In the genomic region with DNA sequence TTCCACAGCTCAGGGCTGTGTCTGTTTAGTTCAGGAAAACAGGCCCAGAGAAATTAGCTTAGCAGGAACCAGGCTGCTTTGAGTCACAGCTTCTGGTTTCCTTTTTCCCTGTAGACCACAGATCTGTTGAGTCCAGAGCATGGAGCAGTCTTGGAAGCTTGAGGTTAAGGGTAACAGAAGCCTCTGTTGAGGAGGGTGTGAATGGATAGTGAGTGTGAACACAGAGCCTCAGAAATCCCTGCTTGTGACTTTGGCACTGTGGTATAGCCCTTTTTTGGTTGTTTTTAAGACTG, we compare ENCODE assay signal across 9 mouse cellular contexts. TPM values are rescaled to one million over a fixed set of nuclear protein-coding genes. Genes with fewer than 3 reads are reported as not detected.
DNase-seq lines count a peak whose midpoint lies in the region; ATAC-seq and TF ChIP-seq lines count a peak whose summit lies in the region.
"Had no signal": no experiment of that assay in that cellular context is flagged by ENCODE, and none has a peak within 500 bp of the region (broad histone marks: within the 10 kb centered on the region; RNA-seq: fewer than 3 reads in every experiment).

No protein-coding gene starts in this region.

- H3K4me3 ChIP-seq in hindbrain, embryonic 10.5 days = peak overlapping the region; percentile 55; the same call in 1 of the 2 replicates
- no peak overlapping the region for H3K4me3 ChIP-seq in hindbrain, embryonic 13.5 days
- H3K4me3 ChIP-seq in MEL (ENCODE audit: control insufficient read depth in 1 of 2, insufficient read depth in 1 of 2, low read depth in 2 of 2, low read length in 2 of 2) = peak overlapping the region; percentile 91 to 99
- no peak overlapping the region for H3K4me3 ChIP-seq in limb, embryonic 12.5 days (replicated peaks)

- no peak overlapping the region for H3K27ac ChIP-seq in hindbrain, embryonic 10.5 days
- no peak overlapping the region for H3K27ac ChIP-seq in hindbrain, embryonic 13.5 days
- no peak overlapping the region for H3K27ac ChIP-seq in MEL (ENCODE audit: control insufficient read depth, low read depth, low read length)
- H3K27ac ChIP-seq in limb, embryonic 12.5 days = no peak overlapping the region

- no peaks in the 10 kb centered on the region for H3K36me3 ChIP-seq in hindbrain, embryonic 10.5 days
- no peaks in the 10 kb centered on the region for H3K36me3 ChIP-seq in hindbrain, embryonic 13.5 days
- peaks cover 3 to 28% of the 10 kb centered on the region in 2 experiments for H3K36me3 ChIP-seq in MEL (ENCODE audit: control insufficient read depth in 1 of 2, insufficient read depth in 2 of 2, low read length in 2 of 2)
- H3K36me3 ChIP-seq in limb, embryonic 12.5 days = no peaks in the 10 kb centered on the region

- ATAC-seq in hindbrain, embryonic 13.5 days (ENCODE audit: low FRiP score) = no peak
- ATAC-seq in limb, embryonic 12.5 days (ENCODE audit: insufficient number of reproducible peaks, insufficient read depth, low FRiP score, low TSS enrichment, low read depth) = no peak

- TF ChIP-seq RAD21 in MEL (IDR thresholded peaks at IDR 0.05; ENCODE audit: low read depth, low read length) = no peak

- H3K9me3 ChIP-seq in hindbrain, embryonic 10.5 days = no peaks in the 10 kb centered on the region
- no peaks in the 10 kb centered on the region for H3K9me3 ChIP-seq in hindbrain, embryonic 13.5 days
- H3K9me3 ChIP-seq in MEL (replicated peaks; ENCODE audit: insufficient read depth, low read length) = no peaks in the 10 kb centered on the region
- H3K9me3 ChIP-seq in limb, embryonic 12.5 days = no peaks in the 10 kb centered on the region

- peaks cover 27% of the 10 kb centered on the region for H3K4me1 ChIP-seq in hindbrain, embryonic 10.5 days (replicated peaks)
- peaks cover 7% of the 10 kb centered on the region; the same call in 1 of the 2 replicates for H3K4me1 ChIP-seq in hindbrain, embryonic 13.5 days (replicated peaks)
- peaks cover 16 to 38% of the 10 kb centered on the region in 2 experiments for H3K4me1 ChIP-seq in MEL (ENCODE audit: control insufficient read depth in 1 of 2, insufficient read depth in 2 of 2, low read length in 2 of 2)
- H3K4me1 ChIP-seq in limb, embryonic 12.5 days (replicated peaks) = 0 out of 2 replicates have a peak, but pooled peaks cover 3% of the 10 kb centered on the region

- H3K27me3 ChIP-seq in hindbrain, embryonic 10.5 days (ENCODE audit: insufficient read depth, poor library complexity, severe bottlenecking) = peaks cover 32% of the 10 kb centered on the region
- H3K27me3 ChIP-seq in hindbrain, embryonic 13.5 days = peaks cover 24% of the 10 kb centered on the region
- H3K27me3 ChIP-seq in MEL (ENCODE audit: control insufficient read depth in 1 of 2, insufficient read depth in 2 of 2, low read length in 2 of 2) = no peaks in the 10 kb centered on the region
- H3K27me3 ChIP-seq in limb, embryonic 12.5 days = peaks cover 34% of the 10 kb centered on the region

- H3K9ac ChIP-seq in hindbrain, embryonic 13.5 days = no peak overlapping the region
- peak overlapping the region; percentile 97 for H3K9ac ChIP-seq in MEL (ENCODE audit: control insufficient read depth, low read depth, low read length, poor library complexity, severe bottlenecking)
- no peak overlapping the region for H3K9ac ChIP-seq in limb, embryonic 12.5 days (replicated peaks)

- H3K79me2 ChIP-seq in MEL (ENCODE audit: control insufficient read depth, insufficient read depth, low read length, poor library complexity) = peaks cover 48% of the 10 kb centered on the region

- no peak for TF ChIP-seq POLR2A in MEL (IDR thresholded peaks at IDR 0.05; ENCODE audit: control insufficient read depth in 1 of 2, insufficient read depth in 1 of 2, low read depth in 1 of 2, low read length in 2 of 2, poor library complexity in 1 of 2)

- no peak overlapping the region for H3K4me2 ChIP-seq in hindbrain, embryonic 13.5 days
- H3K4me2 ChIP-seq in limb, embryonic 12.5 days = peak overlapping the region; percentile 64; the same call in 1 of the 2 replicates

- TF ChIP-seq EP300 in MEL (IDR thresholded peaks at IDR 0.05; ENCODE audit: low read depth in 1 of 2, low read length in 2 of 2) = no peak

- DNase-seq in hindbrain, embryonic 10.5 days (ENCODE audit: low spot score) = no peak
- peak; percentile 52 for DNase-seq in 3T3-L1 (ENCODE audit: low read depth, low spot score)
- peak; percentile 60 for DNase-seq in MEL (ENCODE audit: low read depth, low spot score)
- DNase-seq in right cerebral cortex, postnatal 10 days (ENCODE audit: low spot score in 2 of 2) = no peak
- no peak for DNase-seq in frontal cortex, postnatal 10 days (ENCODE audit: low spot score in 2 of 2)
- DNase-seq in urinary bladder, postnatal 14 days (ENCODE audit: low spot score) = no peak

- no peak for TF ChIP-seq CTCF in MEL (IDR thresholded peaks at IDR 0.05 in 2 of 3, conservative IDR thresholded peaks at IDR 0.05 in 1 of 3; ENCODE audit: control insufficient read depth in 1 of 3, insufficient read depth in 1 of 3, low read depth in 2 of 3, low read length in 3 of 3, poor library complexity in 1 of 3, severe bottlenecking in 1 of 3)

TF ChIP-seq in MEL, 35 proteins besides CTCF, POLR2A, EP300 and RAD21:
- TF ChIP-seq POLR2AphosphoS2 (IDR thresholded peaks at IDR 0.05; ENCODE audit: low read length) (no peak), KAT2A (conservative IDR thresholded peaks at IDR 0.05; ENCODE audit: low read depth, low read length) (no peak), SMC3 (IDR thresholded peaks at IDR 0.05; ENCODE audit: low read depth, low read length) (no peak), TAL1 (IDR thresholded peaks at IDR 0.05; ENCODE audit: low read length) (no peak), RCOR1 (IDR thresholded peaks at IDR 0.05; ENCODE audit: low read depth, low read length) (no peak), HCFC1 (IDR thresholded peaks at IDR 0.05; ENCODE audit: low read depth, low read length) (0 out of 2 replicates have a peak, but pooled peaks have one; percentile 33), ZMIZ1 (IDR thresholded peaks at IDR 0.05; ENCODE audit: low read depth, low read length) (no peak)

RNA-seq across cellular contexts. Expression of gene Trim25, which starts 1.3 kb away (rescaled TPM):
- 3.0 and 3.5 TPM in 2 replicates for polyA plus RNA-seq in hindbrain, embryonic 10.5 days (2016; fragmentation: Nextera tagmentation; extraction: Ambion mirVana)
- 4.6 and 4.8 TPM in 2 replicates for polyA plus RNA-seq in hindbrain, embryonic 13.5 days (2015; fragmentation: Nextera tagmentation; extraction: Ambion mirVana)
- total RNA-seq in MEL (2012; rRNA removed) = 21.5 and 22.2 TPM in 2 replicates
- polyA plus RNA-seq in MEL (2012; ENCODE audit: insufficient read depth in 1 of 2, insufficient read length in 2 of 2, low read depth in 1 of 2, low replicate concordance in 2 of 2, missing spikeins in 1 of 2) = 10 to 100 TPM in 1 of 2 experiments, not detected in 1; 43.0 TPM
- 4.4 and 4.8 TPM in 2 replicates for polyA plus RNA-seq in limb, embryonic 12.5 days (2016; fragmentation: Nextera tagmentation; extraction: Ambion mirVana)

RNA-seq across cellular contexts. Expression of gene Coil, which starts 30.4 kb away (rescaled TPM):
- polyA plus RNA-seq in hindbrain, embryonic 10.5 days (2016; fragmentation: Nextera tagmentation; extraction: Ambion mirVana) = 25.7 and 25.9 TPM in 2 replicates
- polyA plus RNA-seq in hindbrain, embryonic 13.5 days (2015; fragmentation: Nextera tagmentation; extraction: Ambion mirVana) = 26.7 and 27.3 TPM in 2 replicates
- 32.6 and 32.9 TPM in 2 replicates for total RNA-seq in MEL (2012; rRNA removed)
- polyA plus RNA-seq in MEL (2012; ENCODE audit: insufficient read depth in 1 of 2, insufficient read length in 2 of 2, low read depth in 1 of 2, low replicate concordance in 2 of 2, missing spikeins in 1 of 2) = 10 to 100 TPM in 1 of 2 experiments, not detected in 1; 24.4 TPM
- 31.7 and 33.6 TPM in 2 replicates for polyA plus RNA-seq in limb, embryonic 12.5 days (2016; fragmentation: Nextera tagmentation; extraction: Ambion mirVana)

RNA-seq across cellular contexts. Expression of gene Elobl, which starts 33.7 kb away (rescaled TPM):
- polyA plus RNA-seq in hindbrain, embryonic 10.5 days (2016; fragmentation: Nextera tagmentation; extraction: Ambion mirVana) = not detected in 2 replicates
- not detected in 2 replicates for polyA plus RNA-seq in hindbrain, embryonic 13.5 days (2015; fragmentation: Nextera tagmentation; extraction: Ambion mirVana)
- total RNA-seq in MEL (2012; rRNA removed) = 0.58 and 0.92 TPM in 2 replicates
- polyA plus RNA-seq in MEL (2012; ENCODE audit: insufficient read depth in 1 of 2, insufficient read length in 2 of 2, low read depth in 1 of 2, low replicate concordance in 2 of 2, missing spikeins in 1 of 2) = under 1 TPM in 1 of 2 experiments, not detected in 1; 0.72 TPM
- not detected in 2 replicates for polyA plus RNA-seq in limb, embryonic 12.5 days (2016; fragmentation: Nextera tagmentation; extraction: Ambion mirVana)
- total RNA-seq: layer of hippocampus, adult 8-10 months had no signal

RNA-seq across cellular contexts. Expression of gene Scpep1, which starts 45.2 kb away (rescaled TPM):
- polyA plus RNA-seq in hindbrain, embryonic 10.5 days (2016; fragmentation: Nextera tagmentation; extraction: Ambion mirVana) = 57.4 and 75.7 TPM in 2 replicates
- 24.5 and 26.0 TPM in 2 replicates for polyA plus RNA-seq in hindbrain, embryonic 13.5 days (2015; fragmentation: Nextera tagmentation; extraction: Ambion mirVana)
- total RNA-seq in MEL (2012; rRNA removed) = 7.9 and 8.9 TPM in 2 replicates
- 10 to 100 TPM in 1 of 2 experiments, not detected in 1; 15.6 TPM for polyA plus RNA-seq in MEL (2012; ENCODE audit: insufficient read depth in 1 of 2, insufficient read length in 2 of 2, low read depth in 1 of 2, low replicate concordance in 2 of 2, missing spikeins in 1 of 2)
- 68.8 and 71.2 TPM in 2 replicates for polyA plus RNA-seq in limb, embryonic 12.5 days (2016; fragmentation: Nextera tagmentation; extraction: Ambion mirVana)

Comparison
In these comparisons a context has a peak if more than half of its experiments do, and no peak if none do; other contexts are left out.
1. H3K4me3 ChIP-seq: peak in hindbrain, embryonic 10.5 days (single experiment) and MEL (2 of 2); none in hindbrain, embryonic 13.5 days (single experiment) and limb, embryonic 12.5 days (single experiment).
2. DNase-seq: peak in 3T3-L1 (single experiment) and MEL (single experiment); none in hindbrain, embryonic 10.5 days (single experiment), right cerebral cortex, postnatal 10 days (0 of 2), frontal cortex, postnatal 10 days (0 of 2) and urinary bladder, postnatal 14 days (single experiment).